Mouse (Mus musculus) regulatory T cell (primary cell): ENCODE results near the gene Zmym6.

Experiments
- in situ Hi-C: fragments of 300-600 bp; cut with MboI, MseI; formaldehyde crosslinking; loops from one replicate; pipeline ENCODE4 v1.15.1; 2025; ENCODE audit warnings: high pct_unique_total_duplicates

Gene Zmym6

GRCm38 (mm10) chr4:127123391-127123790 lies 46.2 kb downstream of the Zmym6 start, which contains the start of gene Tmem35b:
Gene Tmem35b, plus strand, starts transcription at chr4:127123691.
- in situ Hi-C loops: no loop called here

- in situ Hi-C loops: no loop called here
Observed at GRCm38 (mm10) chr4:127124331-127124730, 47.1 kb downstream of the Zmym6 start.

- in situ Hi-C loops: no loop called here
Observed at GRCm38 (mm10) chr4:127125834-127126463, 48.8 kb downstream of the Zmym6 start.

- in situ Hi-C loops: no loop called here
Observed at GRCm38 (mm10) chr4:127134687-127135086, 57.5 kb downstream of the Zmym6 start.

GRCm38 (mm10) chr4:127137591-127137990 lies 60.4 kb downstream of the Zmym6 start:
- in situ Hi-C loops: no loop called here

GRCm38 (mm10) chr4:127138486-127138885 lies 61.3 kb downstream of the Zmym6 start:
- in situ Hi-C loops: no loop called here

GRCm38 (mm10) chr4:127150031-127150430 lies 72.8 kb downstream of the Zmym6 start:
- in situ Hi-C loops: no loop called here

- in situ Hi-C loops: no loop called here
Observed at GRCm38 (mm10) chr4:127153345-127153744, 76.2 kb downstream of the Zmym6 start.

GRCm38 (mm10) chr4:127155757-127156156 lies 78.6 kb downstream of the Zmym6 start:
- in situ Hi-C loops: no loop called here

- in situ Hi-C loops: no loop called here
Observed at GRCm38 (mm10) chr4:127157746-127158145, 80.6 kb downstream of the Zmym6 start.

GRCm38 (mm10) chr4:127163926-127164325 lies 86.7 kb downstream of the Zmym6 start:
- in situ Hi-C loops: no loop called here

- in situ Hi-C loops: no loop called here
Observed at GRCm38 (mm10) chr4:127167096-127167495, 89.9 kb downstream of the Zmym6 start.

GRCm38 (mm10) chr4:127167731-127168130 lies 90.5 kb downstream of the Zmym6 start:
- in situ Hi-C loops: no loop called here

- in situ Hi-C loops: no loop called here
Observed at GRCm38 (mm10) chr4:127168211-127168913, 91.2 kb downstream of the Zmym6 start.

GRCm38 (mm10) chr4:127168914-127169345 lies 91.7 kb downstream of the Zmym6 start, which contains the start of gene Dlgap3:
Gene Dlgap3, plus strand, starts transcription at chr4:127169204.
- in situ Hi-C loops: no loop called here

- in situ Hi-C loops: no loop called here
Observed at GRCm38 (mm10) chr4:127169346-127170221, 92.4 kb downstream of the Zmym6 start.

GRCm38 (mm10) chr4:127170866-127171265 lies 93.7 kb downstream of the Zmym6 start:
- in situ Hi-C loops: no loop called here

GRCm38 (mm10) chr4:127171341-127171905 lies 94.2 kb downstream of the Zmym6 start:
- in situ Hi-C loops: no loop called here

- in situ Hi-C loops: no loop called here
Observed at GRCm38 (mm10) chr4:127172119-127172518, 94.9 kb downstream of the Zmym6 start.

- in situ Hi-C loops: no loop called here
Observed at GRCm38 (mm10) chr4:127172614-127173013, 95.4 kb downstream of the Zmym6 start.

- in situ Hi-C loops: no loop called here
Observed at GRCm38 (mm10) chr4:127173461-127173860, 96.3 kb downstream of the Zmym6 start.
